Mouse (Mus musculus) kidney, embryonic 14.5 days (tissue): Measurements from ENCODE around the gene Ltb. TPM values are rescaled to one million over a fixed set of nuclear protein-coding genes. Genes with fewer than 3 reads are reported as not detected.

Source experiments
- ATAC-seq: fragments of 200-750 bp; cut with Nextera tagmentation; 2 replicates; pipeline ENCODE4 v1.8.0; 2017; ENCODE audit warnings: moderate number of reproducible peaks, mild to moderate bottlenecking, moderate TSS enrichment, moderate library complexity; ENCODE audit not compliant: low FRiP score, low TSS enrichment
- H3K27ac ChIP-seq: fragments of 300-500 bp; sonication (generic); 2 replicates; pipeline ENCODE4 v1.5.1; 2014; ENCODE audit warnings: low read depth, mild to moderate bottlenecking, low read length, moderate library complexity, mixed read lengths
- H3K27me3 ChIP-seq: fragments of 300-500 bp; sonication (generic); 2 replicates; pipeline ENCODE4 v1.6.1; 2014; ENCODE audit warnings: mild to moderate bottlenecking, low read length; ENCODE audit not compliant: control insufficient read depth, insufficient read depth
- H3K36me3 ChIP-seq: fragments of 300-500 bp; sonication (generic); 2 replicates; pipeline ENCODE4 v1.6.1; 2014; ENCODE audit warnings: low read length, mixed read lengths; ENCODE audit not compliant: control insufficient read depth, insufficient read depth
- H3K4me1 ChIP-seq: fragments of 300-500 bp; sonication (generic); 2 replicates; pipeline ENCODE4 v1.6.1; 2014; ENCODE audit warnings: low read length, mixed read lengths; ENCODE audit not compliant: control insufficient read depth, insufficient read depth
- H3K4me2 ChIP-seq: fragments of 300-500 bp; sonication (generic); replicated peaks from 2 replicates; pipeline ENCODE4 v1.6.1; 2014; ENCODE audit warnings: low read depth, mild to moderate bottlenecking, low read length
- H3K4me3 ChIP-seq: fragments of 300-500 bp; sonication (generic); 2 replicates; pipeline ENCODE4 v1.5.1; 2014; ENCODE audit warnings: mild to moderate bottlenecking, low read length
- H3K9ac ChIP-seq: fragments of 300-500 bp; sonication (generic); 2 replicates; pipeline ENCODE4 v1.6.1; 2014; ENCODE audit warnings: low read depth, mild to moderate bottlenecking, low read length, moderate library complexity
- H3K9me3 ChIP-seq: fragments of 300-500 bp; sonication (generic); 2 replicates; pipeline ENCODE4 v1.6.1; 2016; ENCODE audit warnings: low read length; ENCODE audit not compliant: control insufficient read depth
- WGBS: fragments of 180-500 bp; shearing (Covaris S2); extraction: QIAGEN DNeasy Blood & Tissue Kit; methylation state at CpG from one replicate; pipeline ENCODE4 v1.1.7; 2014; 5-methylcytosine and 5-hydroxymethylcytosine counted together
- polyA plus RNA-seq: library from polyadenylated mRNA; unstranded; fragments of >200 nt; fragmentation: Nextera tagmentation; extraction: Ambion mirVana; gene quantifications from 2 replicates; pipeline ENCODE4 v1.2.1, GENCODE M21; 2014

Ltb gene
- polyA plus RNA-seq, 1 experiment from 2014 or later = 0.34 TPM

DNA sequence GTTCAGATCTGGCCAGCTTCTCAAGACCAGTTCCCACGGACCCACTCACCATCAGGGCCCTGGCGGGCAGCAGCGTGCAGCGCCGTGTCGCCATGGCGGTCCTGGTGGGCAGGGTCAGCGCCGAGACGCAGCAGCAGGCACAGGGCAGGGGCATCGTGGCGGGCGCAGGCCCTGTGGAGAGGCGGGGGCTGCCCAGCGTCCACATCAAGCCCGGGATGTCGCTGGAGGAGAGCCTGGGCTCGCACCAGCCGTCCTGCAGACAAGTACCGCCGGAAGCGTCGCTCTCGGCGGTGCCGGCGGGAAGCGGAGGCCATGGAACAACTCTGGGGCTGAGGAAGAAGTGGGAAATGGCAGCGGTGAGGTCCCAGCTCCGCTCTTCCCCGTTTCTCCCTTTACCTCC lies 40.7 kb downstream of the Ltb start:
- H3K36me3 ChIP-seq = peaks cover 12% of the 10 kb centered on the region
- H3K27ac ChIP-seq = peak overlapping the region; percentile 97
- no peaks in the 10 kb centered on the region for H3K9me3 ChIP-seq
- H3K9ac ChIP-seq = peak overlapping the region; percentile 82
- peaks cover 28% of the 10 kb centered on the region for H3K4me1 ChIP-seq
- no peaks in the 10 kb centered on the region for H3K27me3 ChIP-seq
- peak overlapping the region; percentile 79 for H3K4me2 ChIP-seq
- ATAC-seq = peak; percentile 10; the same call in 1 of the 2 replicates
- H3K4me3 ChIP-seq = peak overlapping the region; percentile 62
- 7% methylated on average over 30 of the region's 31 CpGs for WGBS

DNA sequence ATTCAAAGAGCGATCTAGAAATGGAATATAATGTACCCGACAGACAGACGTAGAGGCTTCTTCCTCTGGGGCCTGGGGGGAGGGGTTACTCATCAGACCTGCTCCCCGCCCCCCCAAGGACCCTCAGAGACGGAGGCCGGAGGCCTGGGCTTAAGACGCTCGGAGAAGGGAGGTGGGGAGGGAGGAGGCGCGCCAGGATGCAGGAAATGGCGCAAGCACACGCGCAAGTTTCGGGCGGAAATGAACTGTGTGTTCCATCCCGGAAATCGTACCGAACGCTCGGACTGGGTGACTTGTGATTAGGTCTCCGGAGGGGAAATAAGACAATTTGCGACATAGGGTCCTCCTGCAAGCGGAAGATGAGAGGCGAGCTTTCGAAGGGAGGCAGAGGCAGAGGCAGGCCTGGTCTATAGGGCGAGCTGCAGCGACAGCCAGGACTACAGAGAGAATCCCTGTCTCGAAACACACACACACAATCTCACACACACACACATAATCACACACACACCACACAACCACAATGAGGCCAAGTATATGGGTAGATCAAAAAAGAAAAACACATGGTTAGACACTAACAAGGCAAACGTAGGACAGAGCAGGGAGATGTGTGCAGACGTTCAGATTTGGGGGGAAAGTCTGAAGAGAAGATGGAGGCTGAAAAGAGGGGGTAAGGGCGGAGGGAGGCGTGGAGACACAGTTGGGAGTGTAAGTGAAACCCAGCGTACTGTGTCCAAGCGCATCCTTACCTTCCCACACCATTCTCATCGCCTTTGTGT lies 41.6 kb downstream of the Ltb start, which contains the start of gene Nfkbil1:
Gene Nfkbil1 (minus strand): TSS at position 179 of the 776 bp plus-strand sequence.
- ATAC-seq = peak; percentile 82
- H3K4me1 ChIP-seq = peaks cover 32% of the 10 kb centered on the region
- WGBS = under 1% methylated on average over 35 of the region's 35 CpGs

DNA sequence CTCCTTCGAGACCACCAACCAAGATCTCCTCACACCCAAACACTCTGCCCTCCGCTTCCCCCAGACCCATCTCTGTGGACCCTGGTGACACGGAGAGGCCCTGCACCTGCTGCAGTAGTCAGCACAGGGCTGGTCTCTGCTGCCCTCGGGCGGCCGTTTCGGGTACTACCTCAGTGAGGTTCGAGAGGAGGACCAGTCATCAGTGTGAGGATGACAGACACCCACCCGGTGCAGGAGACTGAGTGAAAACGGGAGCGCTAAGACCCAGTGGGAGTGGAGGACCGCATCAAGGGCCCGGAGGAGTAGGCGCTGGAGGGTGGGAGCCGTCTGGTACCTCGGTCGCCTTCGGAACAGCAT lies 42.1 kb downstream of the Ltb start:
- H3K36me3 ChIP-seq = peaks cover under 1% of the 10 kb centered on the region; the same call in 1 of the 2 replicates
- H3K4me2 ChIP-seq = peak overlapping the region; percentile 79
- no peaks in the 10 kb centered on the region for H3K27me3 ChIP-seq
- H3K27ac ChIP-seq = peak overlapping the region; percentile 97
- no peaks in the 10 kb centered on the region for H3K9me3 ChIP-seq
- WGBS = 2% methylated on average over 18 of the region's 18 CpGs
- H3K9ac ChIP-seq = peak overlapping the region; percentile 82
- peak; percentile 66 for ATAC-seq
- peaks cover 33% of the 10 kb centered on the region for H3K4me1 ChIP-seq
- peak overlapping the region; percentile 62 for H3K4me3 ChIP-seq

More for the DNA sequence above, 41.6 kb downstream of the Ltb start, which contains the start of gene Nfkbil1:
- Histone ChIP-seq H3K4me3 (peak within 1 kb of the TSS; percentile 62), H3K9ac (peak within 1 kb of the TSS; percentile 82), H3K9me3 (no peaks in the 10 kb centered on the region), H3K27ac (peak within 1 kb of the TSS; percentile 97), H3K27me3 (no peaks in the 10 kb centered on the region), H3K4me2 (peak within 1 kb of the TSS; percentile 79), H3K36me3 (peaks cover 6% of the 10 kb centered on the region)

DNA sequence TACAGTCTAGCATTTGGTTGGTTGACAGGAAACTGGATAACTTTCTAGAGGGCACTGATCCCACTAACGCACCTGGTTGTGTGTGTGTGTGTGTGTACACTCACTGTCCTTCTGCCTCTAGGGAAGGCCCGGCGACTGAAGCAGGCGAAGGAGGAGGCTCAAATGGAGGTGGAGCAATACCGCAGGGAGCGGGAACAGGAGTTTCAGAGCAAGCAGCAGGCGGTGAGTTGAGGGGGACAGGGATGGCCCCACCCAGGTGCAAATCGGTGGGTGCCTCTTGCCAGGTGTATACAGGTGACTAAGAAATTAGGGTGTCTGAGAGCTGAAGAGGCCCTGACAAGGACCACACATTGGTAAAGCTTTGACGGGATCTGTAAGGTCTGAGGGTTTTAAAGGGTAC lies 42.8 kb downstream of the Ltb start:
- Histone ChIP-seq H3K36me3 (no peaks in the 10 kb centered on the region; the same call in 1 of the 2 replicates), H3K4me2 (no peak overlapping the region), H3K9ac (no peak overlapping the region), H3K27me3 (no peaks in the 10 kb centered on the region), H3K4me1 (peaks cover 27% of the 10 kb centered on the region), H3K27ac (no peak overlapping the region), H3K9me3 (no peaks in the 10 kb centered on the region), H3K4me3 (no peak overlapping the region)
- ATAC-seq = no peak
- WGBS = 75% methylated on average over 9 of the region's 9 CpGs

DNA sequence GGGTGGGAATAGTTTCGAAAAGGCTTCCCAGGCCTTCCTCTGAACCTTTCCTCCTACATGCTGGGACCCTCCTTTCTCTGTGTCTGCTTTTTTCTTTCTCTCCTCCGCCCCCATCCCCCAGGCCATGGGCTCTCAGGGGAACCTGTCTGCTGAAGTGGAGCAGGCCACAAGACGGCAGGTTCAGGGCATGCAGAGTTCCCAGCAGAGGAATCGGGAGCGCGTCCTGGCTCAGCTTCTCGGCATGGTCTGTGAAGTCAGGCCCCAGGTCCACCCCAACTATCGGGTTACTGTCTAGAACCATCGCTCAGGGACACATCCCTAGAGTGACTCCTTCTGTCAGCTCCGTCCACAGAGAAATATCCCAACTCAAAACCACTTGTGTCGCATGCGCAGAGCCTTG lies 43.3 kb downstream of the Ltb start:
- no peaks in the 10 kb centered on the region for H3K9me3 ChIP-seq
- H3K9ac ChIP-seq = no peak overlapping the region
- ATAC-seq = no peak
- H3K4me2 ChIP-seq = no peak overlapping the region
- peaks cover 22% of the 10 kb centered on the region for H3K4me1 ChIP-seq
- H3K4me3 ChIP-seq = no peak overlapping the region
- no peaks in the 10 kb centered on the region; the same call in 1 of the 2 replicates for H3K36me3 ChIP-seq
- WGBS = 82% methylated on average over 12 of the region's 12 CpGs
- H3K27ac ChIP-seq = no peak overlapping the region
- no peaks in the 10 kb centered on the region for H3K27me3 ChIP-seq

DNA sequence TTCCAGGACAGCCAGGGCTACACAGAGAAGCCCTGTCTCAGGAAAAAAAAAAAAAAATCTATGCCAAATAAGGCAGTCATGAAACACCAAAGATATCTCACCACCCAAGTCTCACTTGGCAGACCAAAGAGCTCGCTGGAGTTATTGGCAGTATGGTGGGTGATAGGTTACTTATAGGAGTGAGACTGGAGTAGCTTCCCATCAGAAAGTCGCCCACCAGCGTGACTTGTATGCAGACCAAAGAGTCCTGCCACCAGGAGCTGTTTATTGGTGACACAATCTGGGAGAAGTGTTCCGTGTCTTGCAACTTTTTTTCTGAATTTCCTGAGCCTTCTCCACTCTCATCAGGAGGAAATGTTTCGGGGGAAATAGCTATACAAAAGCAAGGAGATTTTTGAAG lies 45.5 kb downstream of the Ltb start:
- H3K4me1 ChIP-seq = peaks cover 22% of the 10 kb centered on the region
- H3K9me3 ChIP-seq = no peaks in the 10 kb centered on the region
- WGBS = 82% methylated on average over 5 of the region's 5 CpGs
- no peak for ATAC-seq
- no peak overlapping the region for H3K4me3 ChIP-seq
- no peak overlapping the region for H3K27ac ChIP-seq
- H3K9ac ChIP-seq = no peak overlapping the region
- no peak overlapping the region for H3K4me2 ChIP-seq
- no peaks in the 10 kb centered on the region for H3K27me3 ChIP-seq
- H3K36me3 ChIP-seq = peaks cover 17% of the 10 kb centered on the region

DNA sequence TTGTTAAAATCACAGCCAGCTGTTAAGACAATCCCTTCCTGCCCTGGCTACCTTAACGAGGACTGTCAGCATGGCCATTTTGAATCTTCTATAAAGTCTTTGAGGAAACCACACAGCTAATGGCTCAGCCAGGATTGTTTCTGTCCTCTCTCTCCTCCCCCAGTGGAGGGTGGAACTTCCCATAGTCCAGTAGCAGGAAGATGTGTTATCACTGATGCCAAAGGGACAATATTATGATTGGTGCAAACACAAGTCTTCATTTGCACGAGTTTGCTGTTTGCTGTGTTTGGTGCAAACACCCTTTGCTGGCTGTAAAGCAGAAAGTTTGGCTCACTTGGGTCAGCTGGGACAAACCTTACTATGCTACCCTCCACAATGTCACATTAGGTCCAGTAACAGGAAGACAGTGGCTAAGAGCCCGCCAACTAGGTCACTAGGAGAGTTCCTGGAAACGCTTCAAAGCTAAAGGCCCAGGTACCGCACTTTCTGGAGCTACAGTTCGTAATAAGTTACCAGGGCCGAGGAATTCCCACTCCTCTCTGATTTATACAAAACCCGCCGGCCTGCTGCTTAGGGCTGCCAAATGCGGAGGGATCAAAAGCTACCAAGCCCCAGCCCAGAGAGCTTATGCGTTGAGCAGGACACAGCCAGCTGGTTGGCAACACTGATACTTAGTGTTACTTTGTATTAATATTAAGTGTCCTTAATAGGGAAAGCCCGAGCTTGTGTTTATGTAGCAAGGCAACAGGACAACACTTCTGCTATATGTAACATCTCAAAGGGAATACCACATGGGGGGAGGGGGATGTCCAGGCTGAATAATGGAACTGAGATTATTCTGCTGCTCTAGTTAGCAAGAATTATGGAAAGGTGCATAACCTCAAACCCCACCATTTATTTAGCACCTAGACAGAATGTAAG lies 46.4 kb downstream of the Ltb start:
- peak overlapping the region; percentile 93 for H3K4me2 ChIP-seq
- peak overlapping the region; percentile 99 for H3K27ac ChIP-seq
- peak overlapping the region; percentile 99; the same call in 1 of the 2 replicates for H3K9ac ChIP-seq
- peak overlapping the region; percentile 85 for H3K4me3 ChIP-seq
- H3K27me3 ChIP-seq = no peaks in the 10 kb centered on the region
- peaks cover 31% of the 10 kb centered on the region for H3K4me1 ChIP-seq
- 0 out of 2 replicates have a peak, but pooled peaks have one; percentile 0 for ATAC-seq
- WGBS = 30% methylated on average over 12 of the region's 12 CpGs
- peaks cover 27% of the 10 kb centered on the region for H3K36me3 ChIP-seq
- H3K9me3 ChIP-seq = no peaks in the 10 kb centered on the region

DNA sequence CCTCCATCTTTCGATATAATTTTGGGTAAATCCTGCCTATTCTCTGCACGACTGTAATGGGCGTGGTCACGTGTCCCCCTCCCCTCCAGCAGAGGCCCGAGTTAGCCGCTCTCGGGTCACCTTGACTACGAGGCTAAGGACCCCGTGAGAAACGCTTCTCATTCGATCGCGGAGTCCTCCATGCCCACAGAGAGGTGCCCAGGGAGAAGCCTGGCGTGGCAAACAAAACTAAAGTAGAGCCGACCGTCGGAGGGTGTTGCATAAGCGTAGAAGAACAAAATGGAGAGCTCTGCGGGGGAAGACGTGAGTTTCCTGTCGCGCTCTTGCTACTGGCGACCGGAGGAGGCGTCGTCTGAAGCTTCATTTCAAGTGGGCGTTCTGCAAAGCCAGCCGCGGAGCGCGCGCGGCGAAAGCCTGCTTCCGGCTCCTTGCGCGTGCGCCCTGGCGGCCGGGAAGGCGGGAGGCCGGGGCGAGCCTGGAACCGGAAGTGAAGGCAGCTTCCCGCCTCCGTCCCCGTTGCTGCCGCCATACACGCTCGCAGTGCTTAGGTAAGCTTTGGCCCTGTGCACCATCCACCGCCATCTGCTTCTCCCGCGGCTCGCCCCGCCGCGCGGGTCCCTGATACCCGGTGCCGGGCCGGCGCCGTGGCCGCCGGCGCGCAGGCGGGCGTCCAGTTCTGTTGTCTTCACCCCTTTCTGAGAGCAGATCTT lies 47.2 kb downstream of the Ltb start, which contains the start of gene Ddx39b:
Gene Ddx39b (plus strand): TSS at position 442 of the 710 bp plus-strand sequence.
- peaks cover 33% of the 10 kb centered on the region for H3K4me1 ChIP-seq
- peaks cover 35% of the 10 kb centered on the region for H3K36me3 ChIP-seq
- peak within 1 kb of the TSS; percentile 93 for H3K4me2 ChIP-seq
- under 1% methylated on average over 69 of the region's 69 CpGs for WGBS
- no peaks in the 10 kb centered on the region for H3K9me3 ChIP-seq
- peak; percentile 92 for ATAC-seq
- peak within 1 kb of the TSS; percentile 85 for H3K4me3 ChIP-seq
- peak within 1 kb of the TSS; percentile 99 for H3K27ac ChIP-seq
- H3K27me3 ChIP-seq = no peaks in the 10 kb centered on the region
- H3K9ac ChIP-seq = peak within 1 kb of the TSS; percentile 99
